ENCODE assay signal across 8 mouse cellular contexts in genomic region chr2:121289730-121290540, GRCm38 (mm10). TPM values are rescaled to one million over a fixed set of nuclear protein-coding genes. Genes with fewer than 3 reads are reported as not detected.
DNase-seq lines count a peak whose midpoint lies in the region; ATAC-seq and TF ChIP-seq lines count a peak whose summit lies in the region.

No protein-coding gene starts in this region.

- no peak overlapping the region for H3K27ac ChIP-seq in kidney, postnatal 0 days
- no peak overlapping the region for H3K27ac ChIP-seq in bone marrow, adult 2 months (ENCODE audit: control insufficient read depth, insufficient read depth, low read depth, low read length, poor library complexity)
- peak overlapping the region; percentile 82 for H3K27ac ChIP-seq in forebrain, embryonic 10.5 days
- no peak overlapping the region for H3K27ac ChIP-seq in limb, embryonic 15.5 days

- WGBS in kidney, postnatal 0 days, result 4% methylated on average over 36 of the region's 36 CpGs
- WGBS in bone marrow, adult 2 months, result 8% methylated on average over 36 of the region's 36 CpGs
- 4% methylated on average over 36 of the region's 36 CpGs for WGBS in forebrain, embryonic 10.5 days
- WGBS in limb, embryonic 15.5 days, result 3% methylated on average over 36 of the region's 36 CpGs

- H3K4me2 ChIP-seq in kidney, postnatal 0 days (ENCODE audit: low read length), result peak overlapping the region; percentile 82
- peak overlapping the region; percentile 94 for H3K4me2 ChIP-seq in limb, embryonic 15.5 days

- H3K4me3 ChIP-seq in kidney, postnatal 0 days (replicated peaks; ENCODE audit: low read depth, low read length), result peak overlapping the region; percentile 45
- peak overlapping the region; percentile 53 for H3K4me3 ChIP-seq in bone marrow, adult 2 months (replicated peaks; ENCODE audit: control insufficient read depth, low read depth, low read length)
- H3K4me3 ChIP-seq in forebrain, embryonic 10.5 days, result peak overlapping the region; percentile 66
- H3K4me3 ChIP-seq in limb, embryonic 15.5 days, result peak overlapping the region; percentile 58

- TF ChIP-seq CTCF in kidney, postnatal 0 days (IDR thresholded peaks at IDR 0.05; ENCODE audit: low read depth), result peak; percentile 41
- no peak for TF ChIP-seq CTCF in bone marrow, adult 2 months (IDR thresholded peaks at IDR 0.05; ENCODE audit: control insufficient read depth, insufficient read depth, low read length)

- TF ChIP-seq POLR2A in bone marrow, adult 2 months (IDR thresholded peaks at IDR 0.05; ENCODE audit: borderline replicate concordance, control insufficient read depth, low read depth, low read length), result no peak

- ATAC-seq in kidney, postnatal 0 days (replicated peaks; ENCODE audit: low FRiP score, low read depth), result peak; percentile 19; the same call in 1 of the 2 replicates
- no peak; the same call in 1 of the 2 replicates for ATAC-seq in limb, embryonic 15.5 days (ENCODE audit: insufficient number of reproducible peaks, low FRiP score, low TSS enrichment, low read depth)

- peaks cover 7% of the 10 kb centered on the region for H3K27me3 ChIP-seq in kidney, postnatal 0 days (ENCODE audit: insufficient read depth, low read length)
- peaks cover 70% of the 10 kb centered on the region for H3K27me3 ChIP-seq in forebrain, embryonic 10.5 days (ENCODE audit: poor library complexity, severe bottlenecking)
- H3K27me3 ChIP-seq in limb, embryonic 15.5 days, result peaks cover 37% of the 10 kb centered on the region

- no peaks in the 10 kb centered on the region for H3K9me3 ChIP-seq in kidney, postnatal 0 days (replicated peaks; ENCODE audit: low read length)
- H3K9me3 ChIP-seq in forebrain, embryonic 10.5 days, result no peaks in the 10 kb centered on the region
- no peaks in the 10 kb centered on the region for H3K9me3 ChIP-seq in limb, embryonic 15.5 days

- H3K36me3 ChIP-seq in kidney, postnatal 0 days (ENCODE audit: insufficient read depth, low read length), result no peaks in the 10 kb centered on the region
- H3K36me3 ChIP-seq in forebrain, embryonic 10.5 days (replicated peaks), result no peaks in the 10 kb centered on the region
- no peaks in the 10 kb centered on the region for H3K36me3 ChIP-seq in limb, embryonic 15.5 days

- peaks cover 17% of the 10 kb centered on the region for H3K4me1 ChIP-seq in kidney, postnatal 0 days (replicated peaks; ENCODE audit: insufficient read depth, low read length)
- peaks cover 2% of the 10 kb centered on the region; the same call in 1 of the 2 replicates for H3K4me1 ChIP-seq in bone marrow, adult 2 months (ENCODE audit: control insufficient read depth, insufficient read depth, low read length)
- peaks cover 40% of the 10 kb centered on the region for H3K4me1 ChIP-seq in forebrain, embryonic 10.5 days
- H3K4me1 ChIP-seq in limb, embryonic 15.5 days, result peaks cover 28% of the 10 kb centered on the region

- H3K9ac ChIP-seq in kidney, postnatal 0 days (ENCODE audit: low read depth, low read length), result no peak overlapping the region
- peak overlapping the region; percentile 17; the same call in 1 of the 2 replicates for H3K9ac ChIP-seq in limb, embryonic 15.5 days

- no peak for DNase-seq in kidney, postnatal 0 days (ENCODE audit: low spot score)
- no peak for DNase-seq in kidney, adult 11 months
- no peak for DNase-seq in forebrain, embryonic 10.5 days (ENCODE audit: extremely low spot score, low spot score)
- peak; percentile 29 for DNase-seq in thymus, postnatal 14 days
- no peak for DNase-seq in kidney, postnatal 4 days
- no peak for DNase-seq in urinary bladder, postnatal 36 days (ENCODE audit: low spot score in 2 of 2)

RNA-seq across cellular contexts. Expression of gene Map1a, which starts 0.5 kb away (rescaled TPM):
- 0.93 and 1.3 TPM in 2 replicates for polyA plus RNA-seq in kidney, postnatal 0 days (2015; fragmentation: Nextera tagmentation; extraction: Ambion mirVana)
- polyA plus RNA-seq in bone marrow, adult 2 months (2011; ENCODE audit: insufficient read depth, insufficient read length, low replicate concordance, missing spikeins), result 0.55 and 0.59 TPM in 2 replicates
- polyA plus RNA-seq in forebrain, embryonic 10.5 days (2016; fragmentation: Nextera tagmentation; extraction: Ambion mirVana), result 6.5 and 6.6 TPM in 2 replicates
- 3.8 and 3.9 TPM in 2 replicates for polyA plus RNA-seq in limb, embryonic 15.5 days (2015; fragmentation: Nextera tagmentation; extraction: Ambion mirVana)

RNA-seq across cellular contexts. Expression of gene Trp53bp1, which starts 18.7 kb away (rescaled TPM):
- polyA plus RNA-seq in kidney, postnatal 0 days (2015; fragmentation: Nextera tagmentation; extraction: Ambion mirVana), result 24.4 and 24.9 TPM in 2 replicates
- 14.8 and 20.1 TPM in 2 replicates for polyA plus RNA-seq in bone marrow, adult 2 months (2011; ENCODE audit: insufficient read depth, insufficient read length, low replicate concordance, missing spikeins)
- polyA plus RNA-seq in forebrain, embryonic 10.5 days (2016; fragmentation: Nextera tagmentation; extraction: Ambion mirVana), result 134 and 144 TPM in 2 replicates
- polyA plus RNA-seq in limb, embryonic 15.5 days (2015; fragmentation: Nextera tagmentation; extraction: Ambion mirVana), result 52.4 and 62.6 TPM in 2 replicates
